Mouse (Mus musculus): ENCODE measurements around the gene Mpp2. TPM values are rescaled to one million over a fixed set of nuclear protein-coding genes. Genes with fewer than 3 reads are reported as not detected.

The Mpp2 gene
- total RNA-seq, 2 experiments from 2014 or later, result 2.7 to 3.8 TPM

GRCm38 (mm10) chr11:102040646-102041045 lies 47.7 kb downstream of the Mpp2 start:
- no peak for DNase-seq
- intact Hi-C loops (cut with DNase I), result no loop called here

- intact Hi-C loops (cut with DNase I), result no loop called here
These were observed 48.2 kb downstream of the Mpp2 start for GRCm38 (mm10) chr11:102040138-102040524.

DNA sequence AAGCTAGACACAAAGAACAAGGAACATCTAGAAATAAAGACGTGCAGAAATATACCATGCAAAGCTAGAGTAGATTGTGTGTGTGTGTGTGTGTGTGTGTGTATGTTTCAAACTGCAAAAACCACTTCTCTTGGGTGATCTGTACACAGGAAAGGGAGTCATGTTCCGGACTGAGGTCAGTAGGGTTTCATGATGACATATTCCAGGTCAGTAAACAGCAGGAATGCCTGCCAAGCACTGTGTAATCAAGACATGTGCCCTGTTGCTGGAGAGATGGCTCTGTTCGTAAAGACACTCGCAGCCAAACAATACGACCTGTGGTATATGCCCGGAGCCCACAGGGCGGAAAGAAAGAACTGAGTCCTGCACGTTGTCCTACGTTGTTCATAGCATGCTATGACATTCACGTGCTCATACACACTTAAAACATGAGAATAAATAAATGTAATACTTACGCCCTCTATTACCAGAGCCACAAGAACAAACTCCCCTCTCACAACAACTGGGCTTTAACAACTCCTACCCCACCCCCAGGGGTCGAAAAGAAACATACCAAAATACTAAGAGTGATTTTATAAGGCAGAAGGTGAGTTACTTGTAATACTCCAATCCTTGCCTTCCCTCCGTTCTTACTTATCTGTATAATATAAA lies 48.7 kb downstream of the Mpp2 start:
- DNase-seq, result no peak

More at GRCm38 (mm10) chr11:102040138-102040524, 48.2 kb downstream of the Mpp2 start:
- DNase-seq, result peak; percentile 92 to 96

GRCm38 (mm10) chr11:102037789-102038188 lies 50.5 kb downstream of the Mpp2 start:
- intact Hi-C loops (cut with DNase I), result loop anchor here (10.0 kb wide), 1 partner anchor 123 kb away; no protein-coding TSS in a partner anchor
- no peak for DNase-seq

More for the DNA sequence above, 48.7 kb downstream of the Mpp2 start:
- intact Hi-C loops (cut with DNase I), result loop anchor here (1.0 to 10.0 kb wide), 2 partner anchors 53 to 125 kb away; no protein-coding TSS in a partner anchor

- intact Hi-C loops (cut with DNase I), result loop anchor here (10.0 kb wide), 1 partner anchor 122 kb away; no protein-coding TSS in a partner anchor
- no peak for DNase-seq
These were observed 52.0 kb downstream of the Mpp2 start for GRCm38 (mm10) chr11:102036336-102036735.

DNA sequence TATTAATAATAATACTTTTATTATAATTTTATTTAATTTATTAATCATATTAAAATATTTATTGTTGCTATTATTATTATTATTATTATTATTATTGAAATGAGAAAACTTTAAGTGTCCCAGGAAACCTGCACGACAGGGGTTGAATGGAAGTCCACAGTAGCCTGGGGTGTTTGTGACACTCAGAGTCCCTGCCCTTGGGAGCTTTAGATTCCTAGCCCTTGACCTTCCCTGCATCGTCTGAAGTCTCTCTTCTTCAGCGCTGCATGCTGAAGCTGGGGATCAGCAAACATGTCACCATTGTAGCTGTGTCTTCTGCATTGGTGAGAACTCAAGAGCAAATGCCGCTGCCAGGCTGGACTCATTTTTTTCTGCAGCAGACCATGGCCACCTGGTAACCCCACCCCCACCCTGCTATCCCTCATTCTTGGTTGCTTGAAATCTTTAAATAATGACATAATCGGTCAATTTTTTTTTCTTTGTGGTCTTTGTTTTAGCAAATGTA lies 52.8 kb downstream of the Mpp2 start:
- intact Hi-C loops (cut with DNase I), result loop anchor here (10.0 kb wide), 1 partner anchor 121 kb away; no protein-coding TSS in a partner anchor

GRCm38 (mm10) chr11:102034887-102035286 lies 53.4 kb downstream of the Mpp2 start:
- no peak for DNase-seq
- intact Hi-C loops (cut with DNase I), result loop anchor here (10.0 kb wide), 1 partner anchor 120 kb away; no protein-coding TSS in a partner anchor

More for the DNA sequence above, 52.8 kb downstream of the Mpp2 start:
- DNase-seq, result no peak

- DNase-seq, result no peak
- intact Hi-C loops (cut with DNase I), result loop anchor here (10.0 kb wide), 1 partner anchor 118 kb away; no protein-coding TSS in a partner anchor
These were observed 55.2 kb downstream of the Mpp2 start for GRCm38 (mm10) chr11:102033055-102033591.

GRCm38 (mm10) chr11:102031149-102031548 lies 57.2 kb downstream of the Mpp2 start:
- intact Hi-C loops (cut with DNase I), result loop anchor here (10.0 kb wide), 1 partner anchor 116 kb away; no protein-coding TSS in a partner anchor
- DNase-seq, result no peak

GRCm38 (mm10) chr11:102029966-102030365 lies 58.3 kb downstream of the Mpp2 start:
- DNase-seq, result no peak
- intact Hi-C loops (cut with DNase I), result loop anchor here (10.0 kb wide), 1 partner anchor 115 kb away; no protein-coding TSS in a partner anchor

GRCm38 (mm10) chr11:102029304-102029703 lies 59.0 kb downstream of the Mpp2 start:
- intact Hi-C loops (cut with DNase I), result no loop called here
- DNase-seq, result no peak

- intact Hi-C loops (cut with DNase I), result no loop called here
- no peak for DNase-seq
These were observed 60.1 kb downstream of the Mpp2 start, which contains the start of gene Mpp3 for GRCm38 (mm10) chr11:102028087-102028816. Mpp3 (minus strand) TSS chr11:102028461.

DNA sequence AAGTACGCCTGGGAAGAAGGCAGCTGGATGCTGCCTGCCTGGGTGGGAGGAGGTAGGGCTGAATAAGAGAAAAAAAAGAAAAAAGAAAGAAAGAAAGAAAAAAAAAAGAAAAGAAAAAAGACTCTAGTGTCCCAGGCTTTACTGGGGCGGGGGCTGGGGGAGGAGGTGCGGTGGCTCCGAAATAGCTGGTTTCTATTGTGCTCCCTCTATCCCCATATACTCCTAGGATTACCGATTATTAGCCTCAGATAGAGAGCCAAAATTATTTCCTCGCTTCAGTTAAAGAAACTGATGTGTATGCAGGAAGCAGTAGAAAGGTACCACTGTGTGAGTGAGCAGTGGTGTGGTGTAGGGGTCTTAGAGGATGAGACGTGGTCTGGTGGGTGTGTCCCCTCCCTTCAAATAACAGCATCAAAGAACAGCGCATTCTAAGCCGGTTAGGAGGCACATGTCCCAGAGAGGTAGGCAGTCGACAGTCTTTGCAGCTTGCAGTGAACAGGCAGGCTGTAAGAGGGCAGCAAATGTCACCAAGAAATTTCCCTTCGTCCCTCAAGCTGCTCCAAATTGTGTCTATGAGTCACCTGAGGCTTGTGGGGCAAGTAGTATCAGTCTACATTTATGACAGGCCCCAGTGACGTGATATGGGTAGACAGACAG lies 60.8 kb downstream of the Mpp2 start:
- DNase-seq, result no peak
- intact Hi-C loops (cut with DNase I), result loop anchor here (2.0 kb wide), 1 partner anchor 17 kb away; no protein-coding TSS in a partner anchor

- intact Hi-C loops (cut with DNase I), result loop anchor here (2.0 kb wide), 1 partner anchor 16 kb away; no protein-coding TSS in a partner anchor
- DNase-seq, result peak; percentile 67 to 81
These were observed 61.5 kb downstream of the Mpp2 start for GRCm38 (mm10) chr11:102026694-102027360.

DNA sequence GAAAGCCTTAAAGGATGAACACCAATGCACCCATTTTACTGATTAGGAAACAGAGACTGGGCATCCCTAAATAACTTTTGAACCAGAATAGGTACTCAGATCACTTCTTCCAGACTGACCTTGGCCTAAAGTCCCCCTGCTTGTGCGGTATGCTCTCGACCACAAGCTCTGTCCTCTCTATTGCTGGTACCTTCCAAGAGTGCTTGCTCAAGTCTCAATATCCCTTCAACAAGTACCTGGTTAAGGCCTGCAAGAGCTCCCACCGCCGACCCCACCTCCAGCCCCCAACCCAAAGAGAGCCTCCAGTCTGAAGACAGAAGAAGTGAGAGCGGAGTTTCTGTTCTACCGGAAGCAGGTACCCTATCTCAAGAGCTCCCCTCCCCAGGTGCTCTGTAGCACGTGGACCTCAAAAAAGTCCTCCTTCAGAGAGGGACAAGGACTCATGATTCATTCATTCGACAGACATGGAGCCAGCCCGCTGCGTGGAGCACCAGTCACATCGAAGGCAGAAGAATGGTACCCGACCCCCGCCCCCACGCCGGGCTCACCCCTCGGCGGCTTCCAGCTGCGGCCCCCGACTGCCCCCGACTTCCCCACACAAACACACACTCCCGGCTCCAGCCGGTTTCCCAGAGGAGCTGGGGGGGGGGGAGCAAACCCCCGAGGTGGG lies 62.2 kb downstream of the Mpp2 start:
- DNase-seq, result no peak
- intact Hi-C loops (cut with DNase I), result loop anchor here (2.0 kb wide), 1 partner anchor 15 kb away; no protein-coding TSS in a partner anchor

- DNase-seq, result no peak
- intact Hi-C loops (cut with DNase I), result no loop called here
These were observed 63.0 kb downstream of the Mpp2 start for GRCm38 (mm10) chr11:102025354-102025753.

GRCm38 (mm10) chr11:102024875-102025274 lies 63.4 kb downstream of the Mpp2 start:
- intact Hi-C loops (cut with DNase I), result no loop called here
- no peak for DNase-seq

GRCm38 (mm10) chr11:102024084-102024758 lies 64.1 kb downstream of the Mpp2 start:
- intact Hi-C loops (cut with DNase I), result no loop called here
- DNase-seq, result no peak
